Mouse (Mus musculus): Measurements from ENCODE around the gene Tdrd9. TPM values are rescaled to one million over a fixed set of nuclear protein-coding genes. Genes with fewer than 3 reads are reported as not detected.
A peak's percentile ranks its signal among the peaks of the same experiment; 100 is the strongest.

Gene Tdrd9
- polyA plus RNA-seq, 1 experiment from 2014 or later = 1.4 TPM

GRCm38 (mm10) chr12:112100106-112100505 lies 128.7 kb downstream of the Tdrd9 start:
- WGBS = 60% methylated on average over 4 of the region's 4 CpGs
- no peak overlapping the region for H3K27ac ChIP-seq (replicated peaks)
- no peak for ATAC-seq (ENCODE audit: low read depth)
- no peak overlapping the region for H3K9ac ChIP-seq
- H3K36me3 ChIP-seq = no peaks in the 10 kb centered on the region
- H3K4me1 ChIP-seq (replicated peaks) = no peaks in the 10 kb centered on the region
- no peak overlapping the region for H3K4me3 ChIP-seq
- no peak overlapping the region for H3K4me2 ChIP-seq
- H3K27me3 ChIP-seq = no peaks in the 10 kb centered on the region
- H3K9me3 ChIP-seq = no peaks in the 10 kb centered on the region

GRCm38 (mm10) chr12:112101045-112101444 lies 129.7 kb downstream of the Tdrd9 start:
- Histone ChIP-seq H3K36me3 (no peaks in the 10 kb centered on the region), H3K9me3 (no peaks in the 10 kb centered on the region), H3K9ac (no peak overlapping the region), H3K4me2 (no peak overlapping the region), H3K27ac (replicated peaks) (no peak overlapping the region), H3K4me3 (no peak overlapping the region), H3K4me1 (replicated peaks) (no peaks in the 10 kb centered on the region), H3K27me3 (peaks cover 1% of the 10 kb centered on the region; the same call in 1 of the 2 replicates)
- no peak for ATAC-seq (ENCODE audit: low read depth)
- 54% methylated on average over 4 of the region's 4 CpGs for WGBS

DNA sequence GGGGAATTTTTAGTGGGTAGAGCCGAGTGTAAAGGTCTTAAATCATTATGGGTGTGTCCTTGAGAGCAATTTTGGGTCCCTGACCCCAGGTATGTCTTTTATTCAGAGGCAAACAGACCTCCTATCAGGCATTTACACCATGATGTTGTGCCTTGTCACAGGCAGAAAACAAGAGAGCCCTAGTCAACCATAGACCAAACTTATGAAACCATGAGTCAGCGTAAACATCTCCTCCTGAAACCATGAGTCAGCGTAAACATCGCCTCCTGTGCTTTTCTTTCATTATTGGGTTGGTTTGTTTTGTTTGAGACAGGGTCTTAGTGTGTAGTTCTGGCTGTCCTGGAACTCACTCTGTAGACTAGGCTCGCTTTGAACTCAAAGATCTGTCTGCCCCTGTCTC lies 131.8 kb downstream of the Tdrd9 start:
- 84% methylated on average over 5 of the region's 5 CpGs for WGBS
- Histone ChIP-seq H3K4me3 (no peak overlapping the region), H3K4me1 (replicated peaks) (peaks cover 6% of the 10 kb centered on the region), H3K27ac (replicated peaks) (no peak overlapping the region), H3K9ac (no peak overlapping the region), H3K27me3 (peaks cover 16% of the 10 kb centered on the region), H3K4me2 (no peak overlapping the region), H3K36me3 (no peaks in the 10 kb centered on the region), H3K9me3 (no peaks in the 10 kb centered on the region)
- ATAC-seq (ENCODE audit: low read depth) = no peak

DNA sequence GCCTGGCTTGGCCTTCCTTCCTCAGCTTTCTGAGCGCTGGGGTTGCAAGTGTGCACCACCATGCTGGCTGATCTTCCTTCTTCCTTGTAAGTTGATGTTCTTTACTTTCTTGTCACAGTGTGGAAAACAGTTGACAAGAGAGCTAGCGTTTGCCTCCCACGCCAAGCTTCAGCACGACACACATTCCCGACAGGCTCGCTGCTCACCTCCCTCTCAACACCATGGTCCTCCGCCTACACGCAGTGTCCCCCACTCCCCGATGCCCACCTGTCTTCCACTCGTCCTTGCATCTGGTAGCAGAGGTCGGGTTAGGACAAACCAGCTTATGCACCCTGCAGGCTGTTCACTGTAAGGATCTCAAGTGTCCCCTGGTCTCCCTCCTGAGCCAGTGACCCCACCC lies 133.5 kb downstream of the Tdrd9 start:
- H3K4me1 ChIP-seq (replicated peaks) = peaks cover 6% of the 10 kb centered on the region
- no peaks in the 10 kb centered on the region for H3K36me3 ChIP-seq
- H3K4me3 ChIP-seq = no peak overlapping the region
- no peak overlapping the region for H3K9ac ChIP-seq
- WGBS = 92% methylated on average over 11 of the region's 11 CpGs
- no peak overlapping the region for H3K27ac ChIP-seq (replicated peaks)
- H3K9me3 ChIP-seq = no peaks in the 10 kb centered on the region
- H3K4me2 ChIP-seq = no peak overlapping the region
- no peak for ATAC-seq (ENCODE audit: low read depth)
- peaks cover 16% of the 10 kb centered on the region for H3K27me3 ChIP-seq

DNA sequence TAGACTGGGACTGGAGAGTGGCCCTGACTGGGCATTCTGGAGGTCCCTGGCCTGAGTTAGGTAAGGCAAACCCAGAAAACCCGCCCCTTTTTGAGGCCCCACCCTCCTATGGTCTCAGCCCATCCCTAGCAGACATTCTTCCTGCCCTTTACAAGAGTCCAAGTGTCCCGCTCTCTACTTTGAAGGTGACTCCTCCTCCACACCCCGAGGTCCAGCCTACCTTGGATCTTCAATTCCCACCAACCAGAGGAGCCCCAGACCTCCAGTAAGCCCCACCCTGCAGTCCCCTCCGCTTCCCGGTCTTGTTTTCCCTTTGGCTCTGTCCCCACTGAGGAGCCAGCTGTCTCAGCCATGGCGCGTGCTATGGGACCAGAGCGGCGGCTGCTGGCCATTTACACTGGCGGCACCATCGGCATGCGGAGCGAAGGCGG lies 135.2 kb downstream of the Tdrd9 start, which contains the start of gene Aspg:
TSS of gene Aspg (plus strand) at position 139 of the 431 bp plus-strand sequence.
- H3K36me3 ChIP-seq = no peaks in the 10 kb centered on the region
- H3K9me3 ChIP-seq = no peaks in the 10 kb centered on the region
- peaks cover 6% of the 10 kb centered on the region for H3K4me1 ChIP-seq (replicated peaks)
- no peak within 1 kb of the TSS for H3K4me3 ChIP-seq
- H3K4me2 ChIP-seq = peak within 1 kb of the TSS; percentile 33
- H3K27ac ChIP-seq (replicated peaks) = no peak within 1 kb of the TSS
- H3K27me3 ChIP-seq = peaks cover 16% of the 10 kb centered on the region
- H3K9ac ChIP-seq = no peak within 1 kb of the TSS; the same call in 1 of the 2 replicates
- 1% methylated on average over 14 of the region's 14 CpGs for WGBS
- ATAC-seq (ENCODE audit: low read depth) = no peak

- Histone ChIP-seq H3K27me3 (peaks cover 26% of the 10 kb centered on the region), H3K9me3 (no peaks in the 10 kb centered on the region), H3K4me1 (replicated peaks) (peaks cover 6% of the 10 kb centered on the region), H3K4me2 (no peak overlapping the region), H3K4me3 (no peak overlapping the region), H3K27ac (replicated peaks) (no peak overlapping the region), H3K9ac (no peak overlapping the region), H3K36me3 (no peaks in the 10 kb centered on the region)
- WGBS = 92% methylated on average over 8 of the region's 8 CpGs
- no peak for ATAC-seq (ENCODE audit: low read depth)
These were observed 136.3 kb downstream of the Tdrd9 start for GRCm38 (mm10) chr12:112107685-112108084.

DNA sequence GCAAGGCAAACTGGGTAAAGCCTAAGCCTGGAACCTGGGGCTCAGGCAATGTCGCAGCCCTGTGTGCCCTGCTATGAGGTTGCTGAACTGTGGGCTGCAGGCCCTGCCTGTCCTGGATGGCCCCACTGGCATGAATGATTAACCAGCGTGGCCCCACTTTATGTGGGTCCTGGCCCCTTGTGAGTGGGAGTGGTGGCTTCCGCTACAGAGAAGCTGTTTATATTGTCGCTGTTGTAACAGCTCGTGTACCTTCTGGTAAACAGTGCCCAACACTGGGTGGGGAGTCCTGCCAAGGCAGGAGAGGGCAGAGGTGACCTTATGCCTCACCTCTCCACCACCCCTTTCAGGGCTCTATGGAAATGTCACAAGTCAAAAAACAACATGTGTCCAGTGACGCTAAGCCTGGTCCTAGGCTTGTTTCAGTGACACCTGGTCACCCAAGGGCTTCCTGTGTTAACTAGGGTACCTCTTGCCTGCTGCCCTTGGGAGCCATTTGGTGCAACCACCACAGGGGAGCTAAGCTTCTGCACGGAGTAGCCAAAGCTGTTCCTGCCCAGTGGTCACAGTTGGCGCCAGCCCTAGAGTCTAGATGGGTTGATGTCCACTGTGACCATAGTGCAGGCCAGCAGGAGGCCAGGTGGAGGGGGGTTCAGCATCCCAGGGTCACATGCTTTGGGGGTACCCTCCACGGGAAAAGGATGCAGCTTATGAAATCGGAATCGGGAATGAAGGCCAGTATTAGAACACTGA lies 137.5 kb downstream of the Tdrd9 start:
- H3K4me3 ChIP-seq = no peak overlapping the region
- peaks cover 34% of the 10 kb centered on the region for H3K27me3 ChIP-seq
- no peak overlapping the region for H3K27ac ChIP-seq (replicated peaks)
- H3K9ac ChIP-seq = no peak overlapping the region
- no peak overlapping the region for H3K4me2 ChIP-seq
- no peak for ATAC-seq (ENCODE audit: low read depth)
- no peaks in the 10 kb centered on the region for H3K36me3 ChIP-seq
- H3K4me1 ChIP-seq (replicated peaks) = peaks cover 6% of the 10 kb centered on the region
- H3K9me3 ChIP-seq = no peaks in the 10 kb centered on the region
- 80% methylated on average over 11 of the region's 11 CpGs for WGBS

GRCm38 (mm10) chr12:112109701-112110100 lies 138.3 kb downstream of the Tdrd9 start:
- WGBS = 86% methylated on average over 9 of the region's 9 CpGs
- H3K4me1 ChIP-seq (replicated peaks) = peaks cover 6% of the 10 kb centered on the region
- no peak overlapping the region for H3K4me3 ChIP-seq
- H3K27me3 ChIP-seq = peaks cover 36% of the 10 kb centered on the region
- H3K4me2 ChIP-seq = no peak overlapping the region
- no peak overlapping the region for H3K9ac ChIP-seq
- ATAC-seq (ENCODE audit: low read depth) = no peak
- H3K9me3 ChIP-seq = no peaks in the 10 kb centered on the region
- H3K36me3 ChIP-seq = no peaks in the 10 kb centered on the region
- H3K27ac ChIP-seq (replicated peaks) = no peak overlapping the region

- no peak for ATAC-seq (ENCODE audit: low read depth)
- H3K4me1 ChIP-seq (replicated peaks) = peaks cover 6% of the 10 kb centered on the region
- peaks cover 35% of the 10 kb centered on the region for H3K27me3 ChIP-seq
- H3K27ac ChIP-seq (replicated peaks) = no peak overlapping the region
- no peaks in the 10 kb centered on the region for H3K36me3 ChIP-seq
- 86% methylated on average over 5 of the region's 5 CpGs for WGBS
- H3K9ac ChIP-seq = no peak overlapping the region; the same call in 1 of the 2 replicates
- H3K4me3 ChIP-seq = no peak overlapping the region
- no peaks in the 10 kb centered on the region for H3K9me3 ChIP-seq
- no peak overlapping the region for H3K4me2 ChIP-seq
These were observed 140.0 kb downstream of the Tdrd9 start for GRCm38 (mm10) chr12:112111323-112111722.

GRCm38 (mm10) chr12:112112235-112112634 lies 140.9 kb downstream of the Tdrd9 start:
- no peaks in the 10 kb centered on the region for H3K36me3 ChIP-seq
- no peak overlapping the region for H3K4me2 ChIP-seq
- no peak overlapping the region for H3K4me3 ChIP-seq
- 92% methylated on average over 6 of the region's 6 CpGs for WGBS
- no peak overlapping the region for H3K9ac ChIP-seq
- no peaks in the 10 kb centered on the region; the same call in 1 of the 2 replicates for H3K4me1 ChIP-seq (replicated peaks)
- H3K27ac ChIP-seq (replicated peaks) = no peak overlapping the region
- H3K27me3 ChIP-seq = peaks cover 26% of the 10 kb centered on the region
- ATAC-seq (ENCODE audit: low read depth) = no peak
- no peaks in the 10 kb centered on the region for H3K9me3 ChIP-seq

DNA sequence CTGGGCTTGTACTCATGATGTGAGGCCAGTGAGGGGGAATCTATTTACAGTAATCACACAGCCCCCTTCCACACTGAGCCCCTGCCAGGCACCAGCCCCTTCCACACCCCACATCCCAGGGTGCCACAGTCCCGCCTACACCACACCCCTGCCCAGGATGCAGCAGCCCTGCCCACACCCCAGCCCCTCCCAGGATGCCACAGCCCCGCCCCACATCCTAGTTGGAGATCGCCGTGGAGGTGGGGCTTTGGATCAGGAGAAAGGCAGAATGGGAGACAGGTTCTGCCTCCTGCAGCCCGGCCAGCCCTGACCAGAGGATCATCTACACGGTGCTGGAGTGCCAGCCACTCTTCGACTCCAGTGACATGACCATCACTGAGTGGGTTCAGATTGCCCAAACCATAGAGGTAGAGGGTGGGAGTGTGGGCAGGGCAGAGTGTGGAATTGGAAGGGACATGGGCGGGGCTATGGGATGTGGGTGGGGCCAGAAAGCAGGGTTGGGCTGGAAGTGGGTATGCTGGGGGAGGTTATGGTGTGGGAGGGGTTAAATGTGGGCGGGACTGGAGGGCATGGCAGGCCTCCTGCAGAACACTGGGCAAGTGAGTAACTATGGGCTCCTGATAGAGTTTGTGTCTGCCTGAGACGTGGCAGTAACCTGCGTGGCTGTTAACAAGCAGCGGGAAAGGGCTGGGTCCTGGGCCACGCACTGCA lies 141.5 kb downstream of the Tdrd9 start:
- H3K9me3 ChIP-seq = no peaks in the 10 kb centered on the region
- H3K9ac ChIP-seq = no peak overlapping the region
- WGBS = 15% methylated on average over 13 of the region's 13 CpGs
- H3K4me3 ChIP-seq = no peak overlapping the region
- ATAC-seq (ENCODE audit: low read depth) = 0 out of 2 replicates have a peak, but pooled peaks have one; percentile 20
- no peaks in the 10 kb centered on the region; the same call in 1 of the 2 replicates for H3K4me1 ChIP-seq (replicated peaks)
- H3K36me3 ChIP-seq = no peaks in the 10 kb centered on the region
- H3K4me2 ChIP-seq = no peak overlapping the region
- H3K27ac ChIP-seq (replicated peaks) = no peak overlapping the region
- peaks cover 23% of the 10 kb centered on the region for H3K27me3 ChIP-seq

- H3K9me3 ChIP-seq = no peaks in the 10 kb centered on the region
- no peak overlapping the region for H3K4me3 ChIP-seq
- H3K27ac ChIP-seq (replicated peaks) = no peak overlapping the region
- no peak overlapping the region for H3K4me2 ChIP-seq
- no peak overlapping the region for H3K9ac ChIP-seq
- ATAC-seq (ENCODE audit: low read depth) = peak; percentile 42; the same call in 1 of the 2 replicates
- H3K4me1 ChIP-seq (replicated peaks) = no peaks in the 10 kb centered on the region; the same call in 1 of the 2 replicates
- WGBS = 13% methylated on average over 7 of the region's 7 CpGs
- peaks cover 23% of the 10 kb centered on the region for H3K27me3 ChIP-seq
- no peaks in the 10 kb centered on the region for H3K36me3 ChIP-seq
These were observed 142.4 kb downstream of the Tdrd9 start for GRCm38 (mm10) chr12:112113710-112114109.

Measured in neural tube, embryonic 13.5 days (tissue).